Mouse (Mus musculus) hindbrain, embryonic 15.5 days (tissue): Measurements from ENCODE around the gene Nup188. TPM values are rescaled to one million over a fixed set of nuclear protein-coding genes. Genes with fewer than 3 reads are reported as not detected.

Experiments
- ATAC-seq: fragments of 200-750 bp; cut with Nextera tagmentation; 2 replicates; pipeline ENCODE4 v1.8.0; 2017; ENCODE audit warnings: low read depth, moderate number of reproducible peaks, moderate TSS enrichment; ENCODE audit not compliant: low FRiP score
- H3K27ac ChIP-seq: fragments of 300-500 bp; sonication (generic); replicated peaks from 2 replicates; pipeline ENCODE4 v1.5.1; 2015; ENCODE audit warnings: mild to moderate bottlenecking, inconsistent platforms
- H3K27me3 ChIP-seq: fragments of 300-500 bp; sonication (generic); 2 replicates; pipeline ENCODE4 v1.6.1; 2015; ENCODE audit warnings: control low read depth, inconsistent platforms
- H3K36me3 ChIP-seq: fragments of 300-500 bp; sonication (generic); 2 replicates; pipeline ENCODE4 v1.6.1; 2015; ENCODE audit warnings: control low read depth, inconsistent platforms
- H3K4me1 ChIP-seq: fragments of 300-500 bp; sonication (generic); replicated peaks from 2 replicates; pipeline ENCODE4 v1.6.1; 2015; ENCODE audit warnings: control low read depth, inconsistent platforms
- H3K4me2 ChIP-seq: fragments of 300-500 bp; sonication (generic); 2 replicates; pipeline ENCODE4 v1.6.1; 2015; ENCODE audit warnings: moderate library complexity, mild to moderate bottlenecking, inconsistent platforms
- H3K4me3 ChIP-seq: fragments of 300-500 bp; sonication (generic); 2 replicates; pipeline ENCODE4 v1.5.1; 2015; ENCODE audit warnings: mild to moderate bottlenecking, inconsistent platforms
- H3K9ac ChIP-seq: fragments of 300-500 bp; sonication (generic); 2 replicates; pipeline ENCODE4 v1.6.1; 2015; ENCODE audit warnings: inconsistent platforms
- H3K9me3 ChIP-seq: fragments of 300-500 bp; sonication (generic); 2 replicates; pipeline ENCODE4 v1.6.1; 2016; ENCODE audit warnings: control low read depth, inconsistent platforms
- WGBS: fragments of 180-500 bp; shearing (Covaris S2); methylation state at CpG from one replicate; pipeline ENCODE4 v1.1.7; 2015; 5-methylcytosine and 5-hydroxymethylcytosine counted together
- polyA plus RNA-seq: library from polyadenylated mRNA; unstranded; fragments of >200 nt; fragmentation: Nextera tagmentation; extraction: Ambion mirVana; gene quantifications from 2 replicates; pipeline ENCODE4 v1.2.1, GENCODE M21; 2015

Nup188 gene
- polyA plus RNA-seq, 1 experiment from 2014 or later: 20.9 TPM

GRCm38 (mm10) chr2:30363773-30364650 lies 77.8 kb downstream of the Nup188 start, which contains the start of gene Miga2:
Miga2 (plus strand) TSS chr2:30364233.
- Histone ChIP-seq H3K4me1 (peaks cover 25% of the 10 kb centered on the region), H3K27me3 (no peaks in the 10 kb centered on the region), H3K4me3 (peak within 1 kb of the TSS; percentile 72), H3K4me2 (peak within 1 kb of the TSS; percentile 87), H3K36me3 (peaks cover 19% of the 10 kb centered on the region), H3K9me3 (no peaks in the 10 kb centered on the region), H3K9ac (peak within 1 kb of the TSS; percentile 81), H3K27ac (peak within 1 kb of the TSS; percentile 87)
- WGBS: under 1% methylated on average over 54 of the region's 54 CpGs
- ATAC-seq: peak; percentile 99

GRCm38 (mm10) chr2:30365281-30366069 lies 79.3 kb downstream of the Nup188 start:
- no peak for ATAC-seq
- no peaks in the 10 kb centered on the region for H3K27me3 ChIP-seq
- peaks cover 20% of the 10 kb centered on the region for H3K4me1 ChIP-seq
- H3K9me3 ChIP-seq: no peaks in the 10 kb centered on the region
- 86% methylated on average over 2 of the region's 2 CpGs for WGBS
- peaks cover 34% of the 10 kb centered on the region for H3K36me3 ChIP-seq
- H3K4me3 ChIP-seq: peak overlapping the region; percentile 72
- no peak overlapping the region for H3K27ac ChIP-seq
- peak overlapping the region; percentile 87 for H3K4me2 ChIP-seq
- peak overlapping the region; percentile 81; the same call in 1 of the 2 replicates for H3K9ac ChIP-seq

GRCm38 (mm10) chr2:30366203-30366602 lies 80.0 kb downstream of the Nup188 start:
- Histone ChIP-seq H3K4me1 (peaks cover 20% of the 10 kb centered on the region), H3K4me3 (no peak overlapping the region), H3K27me3 (no peaks in the 10 kb centered on the region), H3K36me3 (peaks cover 41% of the 10 kb centered on the region), H3K9ac (no peak overlapping the region), H3K4me2 (no peak overlapping the region), H3K27ac (no peak overlapping the region), H3K9me3 (no peaks in the 10 kb centered on the region)
- WGBS: 60% methylated on average over 5 of the region's 5 CpGs
- no peak for ATAC-seq

GRCm38 (mm10) chr2:30371544-30371943 lies 85.3 kb downstream of the Nup188 start:
- H3K27me3 ChIP-seq: no peaks in the 10 kb centered on the region
- 98% methylated on average over 8 of the region's 8 CpGs for WGBS
- H3K9me3 ChIP-seq: no peaks in the 10 kb centered on the region
- peaks cover 84% of the 10 kb centered on the region for H3K36me3 ChIP-seq
- no peaks in the 10 kb centered on the region for H3K4me1 ChIP-seq
- H3K4me3 ChIP-seq: no peak overlapping the region
- H3K4me2 ChIP-seq: no peak overlapping the region
- no peak overlapping the region for H3K27ac ChIP-seq
- H3K9ac ChIP-seq: no peak overlapping the region
- no peak for ATAC-seq

- H3K36me3 ChIP-seq: peaks cover 84% of the 10 kb centered on the region
- H3K4me1 ChIP-seq: no peaks in the 10 kb centered on the region
- no peak overlapping the region for H3K27ac ChIP-seq
- no peaks in the 10 kb centered on the region for H3K27me3 ChIP-seq
- no peak overlapping the region for H3K4me3 ChIP-seq
- ATAC-seq: no peak
- WGBS: 96% methylated on average over 5 of the region's 5 CpGs
- no peaks in the 10 kb centered on the region for H3K9me3 ChIP-seq
- H3K4me2 ChIP-seq: no peak overlapping the region
- no peak overlapping the region for H3K9ac ChIP-seq
Measured at GRCm38 (mm10) chr2:30372726-30373125, 86.5 kb downstream of the Nup188 start.

GRCm38 (mm10) chr2:30375893-30376292 lies 89.7 kb downstream of the Nup188 start:
- H3K4me2 ChIP-seq: no peak overlapping the region
- H3K27me3 ChIP-seq: no peaks in the 10 kb centered on the region
- no peaks in the 10 kb centered on the region for H3K9me3 ChIP-seq
- H3K36me3 ChIP-seq: peaks cover 73% of the 10 kb centered on the region
- H3K9ac ChIP-seq: no peak overlapping the region
- no peaks in the 10 kb centered on the region for H3K4me1 ChIP-seq
- H3K4me3 ChIP-seq: no peak overlapping the region
- no peak overlapping the region for H3K27ac ChIP-seq
- no peak for ATAC-seq
- WGBS: 94% methylated on average over 10 of the region's 10 CpGs

GRCm38 (mm10) chr2:30377721-30378120 lies 91.5 kb downstream of the Nup188 start:
- peak; percentile 23; the same call in 1 of the 2 replicates for ATAC-seq
- H3K4me1 ChIP-seq: no peaks in the 10 kb centered on the region
- no peaks in the 10 kb centered on the region for H3K27me3 ChIP-seq
- H3K27ac ChIP-seq: no peak overlapping the region
- WGBS: 89% methylated on average over 5 of the region's 5 CpGs
- H3K4me2 ChIP-seq: no peak overlapping the region
- no peak overlapping the region for H3K4me3 ChIP-seq
- H3K9ac ChIP-seq: no peak overlapping the region
- H3K36me3 ChIP-seq: peaks cover 69% of the 10 kb centered on the region
- H3K9me3 ChIP-seq: no peaks in the 10 kb centered on the region

- Histone ChIP-seq H3K4me2 (no peak overlapping the region), H3K27me3 (no peaks in the 10 kb centered on the region), H3K9ac (no peak overlapping the region), H3K36me3 (peaks cover 56% of the 10 kb centered on the region), H3K4me1 (no peaks in the 10 kb centered on the region), H3K4me3 (no peak overlapping the region), H3K27ac (no peak overlapping the region), H3K9me3 (no peaks in the 10 kb centered on the region)
- no peak for ATAC-seq
- WGBS: 91% methylated on average over 7 of the region's 7 CpGs
Measured at GRCm38 (mm10) chr2:30379307-30379706, 93.1 kb downstream of the Nup188 start.

GRCm38 (mm10) chr2:30380564-30381376 lies 94.6 kb downstream of the Nup188 start:
- H3K9ac ChIP-seq: no peak overlapping the region
- H3K9me3 ChIP-seq: no peaks in the 10 kb centered on the region
- H3K4me2 ChIP-seq: no peak overlapping the region
- H3K4me3 ChIP-seq: no peak overlapping the region
- ATAC-seq: no peak
- no peaks in the 10 kb centered on the region for H3K27me3 ChIP-seq
- peaks cover 59% of the 10 kb centered on the region for H3K36me3 ChIP-seq
- no peaks in the 10 kb centered on the region for H3K4me1 ChIP-seq
- no peak overlapping the region for H3K27ac ChIP-seq
- WGBS: 91% methylated on average over 10 of the region's 10 CpGs

GRCm38 (mm10) chr2:30381377-30381725 lies 95.2 kb downstream of the Nup188 start:
- Histone ChIP-seq H3K27ac (no peak overlapping the region), H3K4me3 (no peak overlapping the region), H3K9me3 (no peaks in the 10 kb centered on the region), H3K4me2 (no peak overlapping the region), H3K4me1 (no peaks in the 10 kb centered on the region), H3K27me3 (no peaks in the 10 kb centered on the region), H3K36me3 (peaks cover 55% of the 10 kb centered on the region), H3K9ac (no peak overlapping the region)
- no peak for ATAC-seq
- WGBS: 93% methylated on average over 4 of the region's 4 CpGs

GRCm38 (mm10) chr2:30384814-30385213 lies 98.6 kb downstream of the Nup188 start:
- Histone ChIP-seq H3K27me3 (no peaks in the 10 kb centered on the region), H3K4me2 (no peak overlapping the region), H3K36me3 (peaks cover 32% of the 10 kb centered on the region), H3K4me1 (no peaks in the 10 kb centered on the region), H3K9me3 (no peaks in the 10 kb centered on the region), H3K27ac (no peak overlapping the region), H3K4me3 (no peak overlapping the region), H3K9ac (no peak overlapping the region)
- ATAC-seq: no peak
- 81% methylated on average over 5 of the region's 5 CpGs for WGBS
